Mouse (Mus musculus): ENCODE data around the gene Fras1. TPM values are rescaled to one million over a fixed set of nuclear protein-coding genes. Genes with fewer than 3 reads are reported as not detected.
A peak's percentile ranks its signal among the peaks of the same experiment; 100 is the strongest.

The Fras1 gene
- polyA plus RNA-seq, 1 experiment from 2014 or later = 18.2 TPM

DNA sequence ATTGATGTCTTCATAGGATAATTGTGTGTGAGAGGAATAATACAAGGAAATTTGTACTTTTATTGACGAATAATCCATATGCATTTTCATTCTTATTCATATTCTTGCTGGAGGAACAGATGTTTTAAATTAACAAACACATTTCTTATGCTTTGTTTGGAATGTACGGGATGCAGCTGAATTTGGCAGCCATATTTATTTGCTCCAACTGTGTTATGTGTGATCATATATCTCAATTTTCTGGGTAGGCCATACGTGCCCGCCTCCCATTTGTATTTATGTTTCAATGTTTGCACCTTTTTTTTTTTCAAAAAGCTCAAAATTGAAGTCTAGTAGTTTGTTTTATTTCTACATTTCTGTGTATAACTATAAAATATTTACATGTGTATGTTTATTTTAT lies 21.2 kb downstream of the Fras1 start:
- Histone ChIP-seq H3K4me3 (ENCODE audit: low read length) (no peak overlapping the region), H3K4me2 (ENCODE audit: low read depth, low read length) (no peak overlapping the region), H3K9ac (ENCODE audit: low read length) (no peak overlapping the region), H3K27me3 (ENCODE audit: control insufficient read depth, insufficient read depth, low read depth, low read length) (no peaks in the 10 kb centered on the region), H3K27ac (ENCODE audit: low read length) (peak overlapping the region; percentile 29), H3K9me3 (ENCODE audit: control insufficient read depth, low read length) (no peaks in the 10 kb centered on the region), H3K36me3 (ENCODE audit: control insufficient read depth, insufficient read depth, low read length) (no peaks in the 10 kb centered on the region), H3K4me1 (replicated peaks; ENCODE audit: control insufficient read depth, insufficient read depth, low read length) (peaks cover 19% of the 10 kb centered on the region)
- ATAC-seq (ENCODE audit: low read depth) = peak; percentile 79
- WGBS = 62% methylated on average over 4 of the region's 4 CpGs

- peak overlapping the region; percentile 74 for H3K27ac ChIP-seq (ENCODE audit: low read length)
- H3K36me3 ChIP-seq (ENCODE audit: control insufficient read depth, insufficient read depth, low read length) = no peaks in the 10 kb centered on the region
- no peak overlapping the region for H3K9ac ChIP-seq (ENCODE audit: low read length)
- no peaks in the 10 kb centered on the region for H3K9me3 ChIP-seq (ENCODE audit: control insufficient read depth, low read length)
- no peak overlapping the region for H3K4me3 ChIP-seq (ENCODE audit: low read length)
- H3K4me1 ChIP-seq (replicated peaks; ENCODE audit: control insufficient read depth, insufficient read depth, low read length) = peaks cover 19% of the 10 kb centered on the region
- peak; percentile 78 for ATAC-seq (ENCODE audit: low read depth)
- 11% methylated on average over 5 of the region's 5 CpGs for WGBS
- H3K27me3 ChIP-seq (ENCODE audit: control insufficient read depth, insufficient read depth, low read depth, low read length) = no peaks in the 10 kb centered on the region
- H3K4me2 ChIP-seq (ENCODE audit: low read depth, low read length) = no peak overlapping the region
Measured at GRCm38 (mm10) chr5:96395786-96396650, 22.3 kb downstream of the Fras1 start.

DNA sequence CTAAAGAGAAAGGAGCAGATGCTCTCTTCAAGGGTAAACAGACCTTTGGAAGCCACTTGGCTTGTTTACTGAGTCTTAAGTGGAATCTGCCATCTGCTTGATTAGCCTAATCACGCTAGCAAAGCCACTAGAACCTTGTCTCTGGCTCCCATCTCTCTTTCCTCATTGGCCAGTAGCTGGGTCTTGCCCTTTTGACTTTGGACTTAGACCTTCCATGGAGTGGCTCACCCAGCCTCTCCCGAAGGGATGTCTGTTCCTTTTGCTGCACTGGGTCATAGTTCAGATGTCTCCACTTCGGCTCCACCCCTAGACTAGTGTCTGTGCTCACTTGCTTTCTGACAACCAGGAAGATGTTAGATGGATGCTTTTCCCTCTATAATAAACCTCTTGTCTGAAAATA lies 28.8 kb downstream of the Fras1 start:
- no peaks in the 10 kb centered on the region for H3K9me3 ChIP-seq (ENCODE audit: control insufficient read depth, low read length)
- no peak overlapping the region for H3K4me3 ChIP-seq (ENCODE audit: low read length)
- H3K4me2 ChIP-seq (ENCODE audit: low read depth, low read length) = no peak overlapping the region
- ATAC-seq (ENCODE audit: low read depth) = no peak
- H3K4me1 ChIP-seq (replicated peaks; ENCODE audit: control insufficient read depth, insufficient read depth, low read length) = 0 out of 2 replicates have a peak, but pooled peaks cover 3% of the 10 kb centered on the region
- H3K36me3 ChIP-seq (ENCODE audit: control insufficient read depth, insufficient read depth, low read length) = no peaks in the 10 kb centered on the region
- 56% methylated on average over 3 of the region's 3 CpGs for WGBS
- H3K27me3 ChIP-seq (ENCODE audit: control insufficient read depth, insufficient read depth, low read depth, low read length) = no peaks in the 10 kb centered on the region
- H3K27ac ChIP-seq (ENCODE audit: low read length) = no peak overlapping the region
- no peak overlapping the region for H3K9ac ChIP-seq (ENCODE audit: low read length)

GRCm38 (mm10) chr5:96405139-96405842 lies 31.5 kb downstream of the Fras1 start:
- no peak overlapping the region for H3K27ac ChIP-seq (ENCODE audit: low read length)
- H3K9ac ChIP-seq (ENCODE audit: low read length) = no peak overlapping the region
- no peaks in the 10 kb centered on the region; the same call in 1 of the 2 replicates for H3K4me1 ChIP-seq (replicated peaks; ENCODE audit: control insufficient read depth, insufficient read depth, low read length)
- H3K4me3 ChIP-seq (ENCODE audit: low read length) = no peak overlapping the region
- no peaks in the 10 kb centered on the region for H3K9me3 ChIP-seq (ENCODE audit: control insufficient read depth, low read length)
- no peaks in the 10 kb centered on the region for H3K36me3 ChIP-seq (ENCODE audit: control insufficient read depth, insufficient read depth, low read length)
- ATAC-seq (ENCODE audit: low read depth) = no peak
- H3K4me2 ChIP-seq (ENCODE audit: low read depth, low read length) = no peak overlapping the region
- H3K27me3 ChIP-seq (ENCODE audit: control insufficient read depth, insufficient read depth, low read depth, low read length) = no peaks in the 10 kb centered on the region
- WGBS = 53% methylated on average over 8 of the region's 8 CpGs

DNA sequence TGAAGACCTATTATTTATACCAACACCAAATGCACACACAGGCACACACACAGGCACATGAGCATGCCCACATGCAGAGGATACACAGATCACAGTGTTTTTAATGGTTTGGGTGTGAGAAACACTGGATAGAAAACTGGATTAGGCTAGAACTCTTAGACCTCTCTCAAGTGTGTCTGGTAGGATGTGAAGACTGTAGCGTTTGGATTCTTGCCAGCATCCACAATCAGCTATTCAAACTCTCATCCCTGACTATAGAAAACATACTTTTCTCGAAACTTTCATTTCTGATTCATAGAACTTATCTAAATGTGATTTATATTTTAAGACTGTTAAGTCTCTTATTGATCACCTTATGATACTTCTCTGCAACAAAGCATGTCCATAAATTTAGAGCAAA lies 34.5 kb downstream of the Fras1 start:
- ATAC-seq (ENCODE audit: low read depth) = no peak
- H3K27ac ChIP-seq (ENCODE audit: low read length) = no peak overlapping the region
- no peaks in the 10 kb centered on the region for H3K36me3 ChIP-seq (ENCODE audit: control insufficient read depth, insufficient read depth, low read length)
- H3K9me3 ChIP-seq (ENCODE audit: control insufficient read depth, low read length) = no peaks in the 10 kb centered on the region
- no peak overlapping the region for H3K9ac ChIP-seq (ENCODE audit: low read length)
- WGBS = 27% methylated on average over 2 of the region's 2 CpGs
- no peak overlapping the region for H3K4me3 ChIP-seq (ENCODE audit: low read length)
- no peaks in the 10 kb centered on the region for H3K27me3 ChIP-seq (ENCODE audit: control insufficient read depth, insufficient read depth, low read depth, low read length)
- no peak overlapping the region for H3K4me2 ChIP-seq (ENCODE audit: low read depth, low read length)
- peaks cover 5% of the 10 kb centered on the region; the same call in 1 of the 2 replicates for H3K4me1 ChIP-seq (replicated peaks; ENCODE audit: control insufficient read depth, insufficient read depth, low read length)

DNA sequence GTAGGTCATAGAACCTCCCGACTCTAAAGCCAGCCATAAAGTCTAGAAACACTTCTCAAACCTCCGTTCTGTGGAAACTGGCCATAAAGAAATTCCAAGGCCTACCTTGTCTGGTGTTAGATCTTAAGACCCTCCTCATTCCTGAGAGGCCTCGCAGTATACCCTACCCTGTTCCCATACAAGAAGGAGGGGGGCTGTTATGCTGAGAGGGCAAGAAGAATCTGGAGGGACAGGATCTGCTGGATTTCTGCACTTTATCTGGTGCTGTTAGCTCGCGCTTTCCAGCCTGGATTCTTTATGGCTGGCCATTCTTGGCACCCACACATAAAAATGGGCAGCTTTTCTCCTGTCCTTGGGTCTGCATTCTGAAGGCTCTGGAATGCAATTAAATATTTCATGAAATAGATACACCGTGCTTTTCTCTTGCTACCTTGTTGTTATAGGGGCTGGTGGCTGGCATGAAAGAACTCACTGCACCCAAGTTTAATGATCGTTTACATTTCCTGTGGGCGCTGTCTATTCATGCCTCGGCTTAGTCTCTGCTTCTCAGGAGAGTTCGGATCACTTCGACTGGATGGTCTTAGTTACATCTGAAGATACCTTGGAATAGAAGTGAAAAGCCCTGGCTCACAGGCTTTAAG lies 39.1 kb downstream of the Fras1 start:
- Histone ChIP-seq H3K9ac (ENCODE audit: low read length) (peak overlapping the region; percentile 8; the same call in 1 of the 2 replicates), H3K27me3 (ENCODE audit: control insufficient read depth, insufficient read depth, low read depth, low read length) (no peaks in the 10 kb centered on the region), H3K9me3 (ENCODE audit: control insufficient read depth, low read length) (no peaks in the 10 kb centered on the region), H3K4me3 (ENCODE audit: low read length) (no peak overlapping the region), H3K36me3 (ENCODE audit: control insufficient read depth, insufficient read depth, low read length) (no peaks in the 10 kb centered on the region), H3K27ac (ENCODE audit: low read length) (peak overlapping the region; percentile 92), H3K4me1 (replicated peaks; ENCODE audit: control insufficient read depth, insufficient read depth, low read length) (peaks cover 15% of the 10 kb centered on the region), H3K4me2 (ENCODE audit: low read depth, low read length) (peak overlapping the region; percentile 12)
- WGBS = 47% methylated on average over 11 of the region's 11 CpGs
- ATAC-seq (ENCODE audit: low read depth) = peak; percentile 95

DNA sequence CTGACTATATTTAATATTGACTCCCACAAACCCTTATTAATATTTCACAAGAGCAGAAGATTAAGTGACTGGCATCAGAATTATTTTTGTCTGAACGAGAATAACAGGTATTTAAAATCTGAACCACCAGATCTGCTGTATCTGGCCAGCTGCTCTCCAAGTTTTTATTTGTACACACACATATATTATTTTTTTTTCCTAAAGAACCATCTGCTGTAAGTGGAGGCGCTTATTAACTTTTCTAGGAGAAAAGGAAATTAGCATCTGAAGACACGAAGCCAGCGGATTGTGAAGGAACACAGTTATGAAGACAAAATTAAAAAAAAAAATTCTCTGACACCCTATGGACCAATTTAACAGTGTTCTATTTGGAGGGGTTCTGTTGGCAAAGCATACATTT lies 43.4 kb downstream of the Fras1 start:
- no peak for ATAC-seq (ENCODE audit: low read depth)
- no peaks in the 10 kb centered on the region for H3K27me3 ChIP-seq (ENCODE audit: control insufficient read depth, insufficient read depth, low read depth, low read length)
- H3K4me1 ChIP-seq (replicated peaks; ENCODE audit: control insufficient read depth, insufficient read depth, low read length) = peaks cover 33% of the 10 kb centered on the region
- H3K9ac ChIP-seq (ENCODE audit: low read length) = no peak overlapping the region
- no peak overlapping the region for H3K4me3 ChIP-seq (ENCODE audit: low read length)
- H3K9me3 ChIP-seq (ENCODE audit: control insufficient read depth, low read length) = no peaks in the 10 kb centered on the region
- 80% methylated on average over 4 of the region's 4 CpGs for WGBS
- H3K4me2 ChIP-seq (ENCODE audit: low read depth, low read length) = no peak overlapping the region
- H3K36me3 ChIP-seq (ENCODE audit: control insufficient read depth, insufficient read depth, low read length) = no peaks in the 10 kb centered on the region
- H3K27ac ChIP-seq (ENCODE audit: low read length) = no peak overlapping the region

DNA sequence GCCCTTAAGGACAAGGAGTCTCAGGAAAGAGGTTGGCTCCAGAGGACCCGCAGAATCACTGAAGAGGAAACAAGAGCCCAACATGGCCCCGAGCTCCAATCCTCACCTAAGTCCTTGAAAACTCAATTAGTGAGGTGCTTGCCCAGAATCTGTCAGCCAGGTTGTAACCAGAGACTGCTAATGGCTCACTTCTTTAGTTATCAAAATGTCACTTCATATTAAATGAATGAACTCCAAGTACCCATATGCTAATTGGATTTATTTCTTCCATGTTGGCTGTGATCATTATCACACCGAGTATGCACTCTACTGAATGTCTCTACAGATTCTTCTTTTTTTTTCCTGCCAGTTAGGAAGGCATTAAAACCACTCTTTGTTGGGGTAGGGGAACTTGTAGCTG lies 47.8 kb downstream of the Fras1 start:
- Histone ChIP-seq H3K9me3 (ENCODE audit: control insufficient read depth, low read length) (no peaks in the 10 kb centered on the region), H3K9ac (ENCODE audit: low read length) (no peak overlapping the region), H3K4me1 (replicated peaks; ENCODE audit: control insufficient read depth, insufficient read depth, low read length) (peaks cover 23% of the 10 kb centered on the region), H3K4me3 (ENCODE audit: low read length) (no peak overlapping the region), H3K27me3 (ENCODE audit: control insufficient read depth, insufficient read depth, low read depth, low read length) (no peaks in the 10 kb centered on the region), H3K27ac (ENCODE audit: low read length) (peak overlapping the region; percentile 29), H3K4me2 (ENCODE audit: low read depth, low read length) (peak overlapping the region; percentile 8; the same call in 1 of the 2 replicates), H3K36me3 (ENCODE audit: control insufficient read depth, insufficient read depth, low read length) (no peaks in the 10 kb centered on the region)
- ATAC-seq (ENCODE audit: low read depth) = no peak
- 49% methylated on average over 3 of the region's 3 CpGs for WGBS

- H3K4me1 ChIP-seq (replicated peaks; ENCODE audit: control insufficient read depth, insufficient read depth, low read length) = peaks cover 19% of the 10 kb centered on the region
- H3K9me3 ChIP-seq (ENCODE audit: control insufficient read depth, low read length) = no peaks in the 10 kb centered on the region
- WGBS = 65% methylated on average over 5 of the region's 5 CpGs
- no peak overlapping the region for H3K27ac ChIP-seq (ENCODE audit: low read length)
- H3K36me3 ChIP-seq (ENCODE audit: control insufficient read depth, insufficient read depth, low read length) = no peaks in the 10 kb centered on the region
- no peak overlapping the region for H3K4me3 ChIP-seq (ENCODE audit: low read length)
- H3K4me2 ChIP-seq (ENCODE audit: low read depth, low read length) = no peak overlapping the region
- no peaks in the 10 kb centered on the region for H3K27me3 ChIP-seq (ENCODE audit: control insufficient read depth, insufficient read depth, low read depth, low read length)
- ATAC-seq (ENCODE audit: low read depth) = no peak
- H3K9ac ChIP-seq (ENCODE audit: low read length) = no peak overlapping the region
Measured at GRCm38 (mm10) chr5:96422716-96423115, 49.0 kb downstream of the Fras1 start.

Data from lung, embryonic 16.5 days (tissue).